In genomic region chr3:73707461-73708409, GRCm38 (mm10) we compare ENCODE assay signal across 8 mouse cellular contexts. TPM values are rescaled to one million over a fixed set of nuclear protein-coding genes. Genes with fewer than 3 reads are reported as not detected.
DNase-seq lines count a peak whose midpoint lies in the region; ATAC-seq and TF ChIP-seq lines count a peak whose summit lies in the region.

No protein-coding gene starts in this region.

- peak; percentile 80 for DNase-seq in adrenal gland, postnatal 10 days
- peak; percentile 87 for DNase-seq in embryonic facial prominence, embryonic 10.5 days (ENCODE audit: low spot score)
- peak; percentile 61 to 77 for DNase-seq in heart, adult 2 months
- DNase-seq in kidney, adult 2 months, result peak; percentile 32
- DNase-seq in limb, embryonic 14.5 days (ENCODE audit: low spot score), result peak; percentile 87
- peak; percentile 25 for DNase-seq in urinary bladder, adult 2 months (ENCODE audit: low spot score)
- DNase-seq in thymus, postnatal 10 days (ENCODE audit: low spot score in 2 of 2), result no peak

- peak; percentile 55; the same call in 1 of the 2 replicates for TF ChIP-seq POLR2A in heart, adult 2 months (IDR thresholded peaks at IDR 0.05; ENCODE audit: insufficient read depth, low read depth, low read length)
- TF ChIP-seq POLR2A in kidney, adult 2 months (IDR thresholded peaks at IDR 0.05; ENCODE audit: low read depth, low read length), result no peak
- no peak for TF ChIP-seq POLR2A in limb, embryonic 14.5 days (IDR thresholded peaks at IDR 0.05; ENCODE audit: borderline replicate concordance, extremely low read depth, insufficient read depth, insufficient read length)
- TF ChIP-seq POLR2A in myocyte (IDR thresholded peaks at IDR 0.05; ENCODE audit: insufficient read length, low read depth), result no peak

- H3K9me3 ChIP-seq in embryonic facial prominence, embryonic 10.5 days, result no peaks in the 10 kb centered on the region
- no peaks in the 10 kb centered on the region for H3K9me3 ChIP-seq in limb, embryonic 14.5 days (ENCODE audit: control insufficient read depth, low read length)

- TF ChIP-seq EP300 in heart, adult 2 months (IDR thresholded peaks at IDR 0.05; ENCODE audit: insufficient read depth, low read depth, low read length), result no peak

- peaks cover 3% of the 10 kb centered on the region; the same call in 1 of the 2 replicates for H3K4me1 ChIP-seq in embryonic facial prominence, embryonic 10.5 days
- no peaks in the 10 kb centered on the region for H3K4me1 ChIP-seq in heart, adult 2 months (ENCODE audit: control insufficient read depth, insufficient read depth, low read length)
- H3K4me1 ChIP-seq in kidney, adult 2 months (ENCODE audit: control insufficient read depth, insufficient read depth, low read length), result no peaks in the 10 kb centered on the region
- H3K4me1 ChIP-seq in limb, embryonic 14.5 days (ENCODE audit: control insufficient read depth, insufficient read depth, low read length), result no peaks in the 10 kb centered on the region

- intact Hi-C loops in heart, adult 2 months (cut with DNase I), result no loop called here

- no peak for TF ChIP-seq CTCF in heart, adult 2 months (IDR thresholded peaks at IDR 0.05)
- TF ChIP-seq CTCF in kidney, adult 2 months (conservative IDR thresholded peaks at IDR 0.05; ENCODE audit: insufficient read depth, insufficient read length, low read depth, low read length), result no peak

- H3K79me2 ChIP-seq in heart, adult 2 months (replicated peaks; ENCODE audit: control insufficient read depth, insufficient read depth, low read length), result no peaks in the 10 kb centered on the region
- H3K79me2 ChIP-seq in myocyte (ENCODE audit: control insufficient read depth, insufficient read depth), result no peaks in the 10 kb centered on the region

- ATAC-seq in limb, embryonic 14.5 days (ENCODE audit: low FRiP score, low read depth), result peak; percentile 88

- H3K4me2 ChIP-seq in limb, embryonic 14.5 days (replicated peaks; ENCODE audit: low read depth, low read length, severe bottlenecking), result peak overlapping the region; percentile 58
- peak overlapping the region; percentile 57 for H3K4me2 ChIP-seq in myocyte (ENCODE audit: low read depth)

- H3K27ac ChIP-seq in embryonic facial prominence, embryonic 10.5 days (replicated peaks), result peak overlapping the region; percentile 69
- peak overlapping the region; percentile 69 for H3K27ac ChIP-seq in heart, adult 2 months
- H3K27ac ChIP-seq in kidney, adult 2 months (ENCODE audit: insufficient read depth, low read depth, low read length), result no peak overlapping the region
- no peak overlapping the region for H3K27ac ChIP-seq in limb, embryonic 14.5 days (replicated peaks; ENCODE audit: low read depth, low read length)

- H3ac ChIP-seq in myocyte (ENCODE audit: control insufficient read depth, insufficient read length), result no peak overlapping the region

- H3K36me3 ChIP-seq in embryonic facial prominence, embryonic 10.5 days (replicated peaks), result no peaks in the 10 kb centered on the region
- H3K36me3 ChIP-seq in heart, adult 2 months (ENCODE audit: control insufficient read depth, insufficient read depth, low read length), result no peaks in the 10 kb centered on the region
- H3K36me3 ChIP-seq in kidney, adult 2 months (ENCODE audit: control insufficient read depth, insufficient read depth, low read length), result no peaks in the 10 kb centered on the region
- H3K36me3 ChIP-seq in limb, embryonic 14.5 days (ENCODE audit: control insufficient read depth, insufficient read depth, low read length), result no peaks in the 10 kb centered on the region
- no peaks in the 10 kb centered on the region for H3K36me3 ChIP-seq in myocyte (ENCODE audit: control insufficient read depth, insufficient read depth)

- WGBS in embryonic facial prominence, embryonic 10.5 days, result 20% methylated on average over 20 of the region's 20 CpGs
- 16% methylated on average over 20 of the region's 20 CpGs for WGBS in heart, adult 2 months
- 19% methylated on average over 20 of the region's 20 CpGs for WGBS in kidney, adult 2 months
- whole genome bisulfite sequencing in limb, embryonic 14.5 days, result 20% methylated on average over 20 of the region's 20 CpGs

- H3K27me3 ChIP-seq in embryonic facial prominence, embryonic 10.5 days (replicated peaks; ENCODE audit: low read depth, poor library complexity, severe bottlenecking), result no peaks in the 10 kb centered on the region
- no peaks in the 10 kb centered on the region for H3K27me3 ChIP-seq in heart, adult 2 months (ENCODE audit: control insufficient read depth, insufficient read depth, low read length)
- no peaks in the 10 kb centered on the region for H3K27me3 ChIP-seq in kidney, adult 2 months (replicated peaks; ENCODE audit: control insufficient read depth, insufficient read depth, low read length)
- no peaks in the 10 kb centered on the region for H3K27me3 ChIP-seq in limb, embryonic 14.5 days (ENCODE audit: control insufficient read depth, insufficient read depth, low read length)
- H3K27me3 ChIP-seq in myocyte (ENCODE audit: control insufficient read depth, insufficient read depth, insufficient read length), result no peaks in the 10 kb centered on the region

- H3K4me3 ChIP-seq in embryonic facial prominence, embryonic 10.5 days, result peak overlapping the region; percentile 56
- peak overlapping the region; percentile 55 for H3K4me3 ChIP-seq in heart, adult 2 months
- peak overlapping the region; percentile 8; the same call in 1 of the 2 replicates for H3K4me3 ChIP-seq in kidney, adult 2 months (ENCODE audit: insufficient read depth, low read depth, low read length)
- H3K4me3 ChIP-seq in limb, embryonic 14.5 days (replicated peaks; ENCODE audit: low read length), result peak overlapping the region; percentile 43
- H3K4me3 ChIP-seq in myocyte, result no peak overlapping the region

- H3K9ac ChIP-seq in heart, adult 2 months (ENCODE audit: low read depth, low read length), result peak overlapping the region; percentile 57
- peak overlapping the region; percentile 60 for H3K9ac ChIP-seq in limb, embryonic 14.5 days (ENCODE audit: low read depth, low read length, severe bottlenecking)

TF ChIP-seq in myocyte, 11 proteins besides CTCF, POLR2A, EP300 and RAD21:
- TF ChIP-seq MYOD1 (IDR thresholded peaks at IDR 0.05; ENCODE audit: control insufficient read depth in 1 of 3, insufficient read length in 2 of 3, low read depth in 2 of 3) (no peak), TCF12 (IDR thresholded peaks at IDR 0.05; ENCODE audit: insufficient read depth, poor library complexity, severe bottlenecking) (no peak)

RNA-seq across cellular contexts. Expression of gene Bche, which starts 0.5 kb away (rescaled TPM):
- total RNA-seq in adrenal gland, postnatal 10 days (2021), result 10 to 100 TPM; 13.6 to 20.0 TPM
- polyA plus RNA-seq in embryonic facial prominence, embryonic 10.5 days (2016; fragmentation: Nextera tagmentation; extraction: Ambion mirVana), result 3.2 and 4.2 TPM in 2 replicates
- total RNA-seq in heart, adult 2 months (2021), result 10 to 100 TPM; 11.9 to 14.1 TPM
- polyA plus RNA-seq in heart, adult 2 months (2012; rRNA removed), result 4.0 and 6.7 TPM in 2 replicates
- 0.71 and 0.94 TPM in 2 replicates for polyA plus RNA-seq in kidney, adult 2 months (2012; rRNA removed)
- 1.5 and 1.7 TPM in 2 replicates for polyA plus RNA-seq in limb, embryonic 14.5 days (2012; rRNA removed)
- polyA plus RNA-seq in limb, embryonic 14.5 days (2014; fragmentation: Nextera tagmentation; extraction: Ambion mirVana), result 3.9 and 4.0 TPM in 2 replicates
- polyA plus RNA-seq in myocyte (2012; fragmentation: generic; extraction: Trizol), result 0.01 TPM
- 10.7 and 14.4 TPM in 2 replicates for polyA plus RNA-seq in urinary bladder, adult 2 months (2012; rRNA removed)

Comparison
In these comparisons a context has a peak if more than half of its experiments do, and no peak if none do; other contexts are left out.
1. DNase-seq: peak in adrenal gland, postnatal 10 days (single experiment), embryonic facial prominence, embryonic 10.5 days (single experiment), heart, adult 2 months (2 of 2), kidney, adult 2 months (single experiment), limb, embryonic 14.5 days (single experiment) and urinary bladder, adult 2 months (single experiment); none in thymus, postnatal 10 days (0 of 2).
2. H3K27ac ChIP-seq: peak in embryonic facial prominence, embryonic 10.5 days (single experiment) and heart, adult 2 months (single experiment); none in kidney, adult 2 months (single experiment) and limb, embryonic 14.5 days (single experiment).